Mouse (Mus musculus) megakaryocyte, embryonic 14.5 days (primary cell): ENCODE data around the gene Ccnyl1. TPM values are rescaled to one million over a fixed set of nuclear protein-coding genes. Genes with fewer than 3 reads are reported as not detected.

ENCODE experiments used
- H3K27me3 ChIP-seq: replicated peaks from 2 replicates; pipeline ENCODE3; 2012; ENCODE audit warnings: inconsistent platforms
- H3K36me3 ChIP-seq: replicated peaks from 2 replicates; pipeline ENCODE3; 2012; ENCODE audit warnings: low read length, inconsistent platforms, mixed read lengths
- H3K4me1 ChIP-seq: 2 replicates; pipeline ENCODE4 v1.6.1; 2012; ENCODE audit warnings: inconsistent platforms
- H3K4me3 ChIP-seq: replicated peaks from 2 replicates; pipeline ENCODE3; 2012; ENCODE audit warnings: moderate library complexity, mild to moderate bottlenecking, inconsistent platforms
- H3K9me3 ChIP-seq: 2 replicates; pipeline ENCODE4 v1.6.1; 2012; ENCODE audit warnings: inconsistent platforms
- FLI1 ChIP-seq: IDR thresholded peaks from 2 replicates; pipeline ENCODE4 v1.6.1; 2012; ENCODE audit warnings: low read length, inconsistent platforms, mixed read lengths
- GATA1 ChIP-seq: IDR thresholded peaks from 3 replicates; pipeline ENCODE4 v1.6.1; 2012; ENCODE audit warnings: mixed read lengths, low read length, inconsistent platforms, borderline replicate concordance
- polyA plus RNA-seq: library from polyadenylated mRNA; stranded (reverse); fragments of >175 nt; gene quantifications from 2 replicates; pipeline ENCODE4 v1.2.3, GENCODE M21; 2012; ENCODE audit warnings: low replicate concordance; ENCODE audit not compliant: insufficient read depth

Gene Ccnyl1
- polyA plus RNA-seq, 1 experiment: 10.6 TPM

- Histone ChIP-seq H3K27me3 (peaks cover 4% of the 10 kb centered on the region), H3K36me3 (no peaks in the 10 kb centered on the region), H3K4me1 (peaks cover 12% of the 10 kb centered on the region), H3K9me3 (no peaks in the 10 kb centered on the region), H3K4me3 (no peak overlapping the region)
- TF ChIP-seq FLI1 (no peak), GATA1 (no peak)
Observed at GRCm38 (mm10) chr1:64667111-64667633, 23.1 kb upstream of the Ccnyl1 start.

GRCm38 (mm10) chr1:64669451-64669850 lies 20.8 kb upstream of the Ccnyl1 start:
- TF ChIP-seq FLI1 (no peak), GATA1 (no peak)
- no peaks in the 10 kb centered on the region for H3K36me3 ChIP-seq
- no peaks in the 10 kb centered on the region for H3K9me3 ChIP-seq
- peaks cover 2% of the 10 kb centered on the region for H3K27me3 ChIP-seq
- peaks cover 34% of the 10 kb centered on the region for H3K4me1 ChIP-seq
- no peak overlapping the region for H3K4me3 ChIP-seq

- Histone ChIP-seq H3K27me3 (peaks cover 2% of the 10 kb centered on the region), H3K36me3 (no peaks in the 10 kb centered on the region), H3K4me3 (no peak overlapping the region), H3K4me1 (peaks cover 35% of the 10 kb centered on the region), H3K9me3 (no peaks in the 10 kb centered on the region)
- TF ChIP-seq FLI1 (no peak), GATA1 (no peak)
Observed at GRCm38 (mm10) chr1:64673931-64674330, 16.3 kb upstream of the Ccnyl1 start.

GRCm38 (mm10) chr1:64676060-64676839 lies 14.0 kb upstream of the Ccnyl1 start:
- Histone ChIP-seq H3K27me3 (no peaks in the 10 kb centered on the region), H3K9me3 (no peaks in the 10 kb centered on the region), H3K4me1 (peaks cover 40% of the 10 kb centered on the region), H3K4me3 (no peak overlapping the region), H3K36me3 (no peaks in the 10 kb centered on the region)
- TF ChIP-seq FLI1 (no peak), GATA1 (no peak)

- Histone ChIP-seq H3K9me3 (no peaks in the 10 kb centered on the region), H3K36me3 (no peaks in the 10 kb centered on the region), H3K4me1 (peaks cover 26% of the 10 kb centered on the region), H3K4me3 (no peak overlapping the region), H3K27me3 (no peaks in the 10 kb centered on the region)
- TF ChIP-seq FLI1 (no peak), GATA1 (no peak)
Observed at GRCm38 (mm10) chr1:64681499-64681898, 8.8 kb upstream of the Ccnyl1 start.

GRCm38 (mm10) chr1:64683039-64683438 lies 7.2 kb upstream of the Ccnyl1 start:
- TF ChIP-seq GATA1 (no peak), FLI1 (no peak)
- no peak overlapping the region for H3K4me3 ChIP-seq
- H3K9me3 ChIP-seq: no peaks in the 10 kb centered on the region
- H3K4me1 ChIP-seq: peaks cover 29% of the 10 kb centered on the region
- H3K36me3 ChIP-seq: no peaks in the 10 kb centered on the region
- H3K27me3 ChIP-seq: no peaks in the 10 kb centered on the region

- Histone ChIP-seq H3K4me3 (no peak overlapping the region), H3K9me3 (no peaks in the 10 kb centered on the region), H3K4me1 (peaks cover 35% of the 10 kb centered on the region), H3K36me3 (no peaks in the 10 kb centered on the region), H3K27me3 (no peaks in the 10 kb centered on the region)
- TF ChIP-seq GATA1: no peak
- TF ChIP-seq FLI1: no peak
Observed at GRCm38 (mm10) chr1:64684440-64684839, 5.8 kb upstream of the Ccnyl1 start.

- no peaks in the 10 kb centered on the region for H3K9me3 ChIP-seq
- TF ChIP-seq FLI1 (no peak), GATA1 (no peak)
- no peaks in the 10 kb centered on the region for H3K36me3 ChIP-seq
- H3K4me3 ChIP-seq: no peak overlapping the region
- H3K27me3 ChIP-seq: peaks cover 3% of the 10 kb centered on the region
- H3K4me1 ChIP-seq: peaks cover 41% of the 10 kb centered on the region
Observed at GRCm38 (mm10) chr1:64688046-64688445, 2.2 kb upstream of the Ccnyl1 start.

GRCm38 (mm10) chr1:64689561-64690212 lies 568 bp upstream of the Ccnyl1 start:
- Histone ChIP-seq H3K36me3 (no peaks in the 10 kb centered on the region), H3K27me3 (peaks cover 4% of the 10 kb centered on the region), H3K4me1 (peaks cover 41% of the 10 kb centered on the region), H3K4me3 (peak overlapping the region; percentile 94), H3K9me3 (no peaks in the 10 kb centered on the region)
- TF ChIP-seq FLI1 (no peak), GATA1 (no peak)

- peak overlapping the region; percentile 94 for H3K4me3 ChIP-seq
- no peak for TF ChIP-seq FLI1
- TF ChIP-seq GATA1: no peak
Observed at GRCm38 (mm10) chr1:64691121-64691551, 881 bp downstream of the Ccnyl1 start.

More at GRCm38 (mm10) chr1:64691121-64691551, 881 bp downstream of the Ccnyl1 start:
- Histone ChIP-seq H3K4me1 (peaks cover 36% of the 10 kb centered on the region), H3K27me3 (peaks cover 4% of the 10 kb centered on the region), H3K36me3 (no peaks in the 10 kb centered on the region), H3K9me3 (no peaks in the 10 kb centered on the region)
